Mouse (Mus musculus): ENCODE results near the gene Atp2b2. TPM values are rescaled to one million over a fixed set of nuclear protein-coding genes. Genes with fewer than 3 reads are reported as not detected.

Gene Atp2b2
- polyA plus RNA-seq, 1 experiment from 2014 or later: 27.6 TPM

GRCm38 (mm10) chr6:114063100-114063499 is 20.7 kb upstream of the Atp2b2 start:
- Histone ChIP-seq H3K4me2 (ENCODE audit: low read length) (no peak overlapping the region), H3K9ac (ENCODE audit: low read depth, low read length) (no peak overlapping the region), H3K9me3 (replicated peaks; ENCODE audit: control insufficient read depth, low read length, poor library complexity, severe bottlenecking) (no peaks in the 10 kb centered on the region), H3K4me3 (ENCODE audit: low read depth, low read length) (no peak overlapping the region), H3K36me3 (ENCODE audit: control insufficient read depth, insufficient read depth, low read length) (no peaks in the 10 kb centered on the region), H3K27ac (ENCODE audit: low read length) (no peak overlapping the region), H3K4me1 (ENCODE audit: control insufficient read depth, insufficient read depth, low read length) (no peaks in the 10 kb centered on the region; the same call in 1 of the 2 replicates), H3K27me3 (ENCODE audit: control insufficient read depth, insufficient read depth, low read depth, low read length) (no peaks in the 10 kb centered on the region)
- 95% methylated on average over 2 of the region's 2 CpGs for WGBS
- ATAC-seq: no peak

- no peak overlapping the region for H3K4me2 ChIP-seq (ENCODE audit: low read length)
- ATAC-seq: no peak
- H3K4me1 ChIP-seq (ENCODE audit: control insufficient read depth, insufficient read depth, low read length): no peaks in the 10 kb centered on the region; the same call in 1 of the 2 replicates
- H3K27ac ChIP-seq (ENCODE audit: low read length): no peak overlapping the region
- H3K9ac ChIP-seq (ENCODE audit: low read depth, low read length): no peak overlapping the region
- no peak overlapping the region for H3K4me3 ChIP-seq (ENCODE audit: low read depth, low read length)
- no peaks in the 10 kb centered on the region for H3K27me3 ChIP-seq (ENCODE audit: control insufficient read depth, insufficient read depth, low read depth, low read length)
- H3K9me3 ChIP-seq (replicated peaks; ENCODE audit: control insufficient read depth, low read length, poor library complexity, severe bottlenecking): no peaks in the 10 kb centered on the region
- H3K36me3 ChIP-seq (ENCODE audit: control insufficient read depth, insufficient read depth, low read length): no peaks in the 10 kb centered on the region
Measured at GRCm38 (mm10) chr6:114062688-114063087, 20.3 kb upstream of the Atp2b2 start.

GRCm38 (mm10) chr6:114059206-114059605 is 16.8 kb upstream of the Atp2b2 start:
- no peak overlapping the region for H3K4me2 ChIP-seq (ENCODE audit: low read length)
- ATAC-seq: no peak
- no peak overlapping the region for H3K9ac ChIP-seq (ENCODE audit: low read depth, low read length)
- no peaks in the 10 kb centered on the region for H3K27me3 ChIP-seq (ENCODE audit: control insufficient read depth, insufficient read depth, low read depth, low read length)
- no peak overlapping the region for H3K4me3 ChIP-seq (ENCODE audit: low read depth, low read length)
- no peaks in the 10 kb centered on the region for H3K36me3 ChIP-seq (ENCODE audit: control insufficient read depth, insufficient read depth, low read length)
- WGBS: 88% methylated on average over 7 of the region's 7 CpGs
- no peak overlapping the region for H3K27ac ChIP-seq (ENCODE audit: low read length)
- H3K9me3 ChIP-seq (replicated peaks; ENCODE audit: control insufficient read depth, low read length, poor library complexity, severe bottlenecking): no peaks in the 10 kb centered on the region
- no peaks in the 10 kb centered on the region; the same call in 1 of the 2 replicates for H3K4me1 ChIP-seq (ENCODE audit: control insufficient read depth, insufficient read depth, low read length)

- Histone ChIP-seq H3K27ac (ENCODE audit: low read length) (peak overlapping the region; percentile 39; the same call in 1 of the 2 replicates), H3K4me1 (ENCODE audit: control insufficient read depth, insufficient read depth, low read length) (no peaks in the 10 kb centered on the region; the same call in 1 of the 2 replicates), H3K36me3 (ENCODE audit: control insufficient read depth, insufficient read depth, low read length) (no peaks in the 10 kb centered on the region), H3K9ac (ENCODE audit: low read depth, low read length) (no peak overlapping the region), H3K4me2 (ENCODE audit: low read length) (no peak overlapping the region), H3K9me3 (replicated peaks; ENCODE audit: control insufficient read depth, low read length, poor library complexity, severe bottlenecking) (no peaks in the 10 kb centered on the region), H3K27me3 (ENCODE audit: control insufficient read depth, insufficient read depth, low read depth, low read length) (no peaks in the 10 kb centered on the region), H3K4me3 (ENCODE audit: low read depth, low read length) (no peak overlapping the region)
- WGBS: 63% methylated on average over 15 of the region's 15 CpGs
- no peak for ATAC-seq
Measured at GRCm38 (mm10) chr6:114058030-114058808, 15.8 kb upstream of the Atp2b2 start.

GRCm38 (mm10) chr6:114055311-114055710 is 12.9 kb upstream of the Atp2b2 start:
- WGBS: 88% methylated on average over 7 of the region's 7 CpGs
- H3K27me3 ChIP-seq (ENCODE audit: control insufficient read depth, insufficient read depth, low read depth, low read length): no peaks in the 10 kb centered on the region
- H3K36me3 ChIP-seq (ENCODE audit: control insufficient read depth, insufficient read depth, low read length): no peaks in the 10 kb centered on the region

GRCm38 (mm10) chr6:114044962-114045361 is 2.5 kb upstream of the Atp2b2 start:
- no peaks in the 10 kb centered on the region for H3K36me3 ChIP-seq (ENCODE audit: control insufficient read depth, insufficient read depth, low read length)
- no peak overlapping the region for H3K9ac ChIP-seq (ENCODE audit: low read depth, low read length)
- peaks cover 2% of the 10 kb centered on the region; the same call in 1 of the 2 replicates for H3K27me3 ChIP-seq (ENCODE audit: control insufficient read depth, insufficient read depth, low read depth, low read length)
- H3K27ac ChIP-seq (ENCODE audit: low read length): no peak overlapping the region
- WGBS: 82% methylated on average over 8 of the region's 8 CpGs
- no peak overlapping the region for H3K4me2 ChIP-seq (ENCODE audit: low read length)
- ATAC-seq: no peak
- no peaks in the 10 kb centered on the region for H3K4me1 ChIP-seq (ENCODE audit: control insufficient read depth, insufficient read depth, low read length)
- H3K9me3 ChIP-seq (replicated peaks; ENCODE audit: control insufficient read depth, low read length, poor library complexity, severe bottlenecking): no peaks in the 10 kb centered on the region
- H3K4me3 ChIP-seq (ENCODE audit: low read depth, low read length): no peak overlapping the region

More at GRCm38 (mm10) chr6:114055311-114055710, 12.9 kb upstream of the Atp2b2 start:
- Histone ChIP-seq H3K9ac (ENCODE audit: low read depth, low read length) (no peak overlapping the region), H3K4me2 (ENCODE audit: low read length) (no peak overlapping the region), H3K27ac (ENCODE audit: low read length) (no peak overlapping the region), H3K4me1 (ENCODE audit: control insufficient read depth, insufficient read depth, low read length) (no peaks in the 10 kb centered on the region; the same call in 1 of the 2 replicates), H3K9me3 (replicated peaks; ENCODE audit: control insufficient read depth, low read length, poor library complexity, severe bottlenecking) (no peaks in the 10 kb centered on the region), H3K4me3 (ENCODE audit: low read depth, low read length) (no peak overlapping the region)
- no peak for ATAC-seq

- H3K27me3 ChIP-seq (ENCODE audit: control insufficient read depth, insufficient read depth, low read depth, low read length): peaks cover 2% of the 10 kb centered on the region
- no peak overlapping the region for H3K4me3 ChIP-seq (ENCODE audit: low read depth, low read length)
- no peaks in the 10 kb centered on the region for H3K4me1 ChIP-seq (ENCODE audit: control insufficient read depth, insufficient read depth, low read length)
- H3K4me2 ChIP-seq (ENCODE audit: low read length): no peak overlapping the region
- H3K9ac ChIP-seq (ENCODE audit: low read depth, low read length): no peak overlapping the region
- WGBS: 93% methylated on average over 7 of the region's 7 CpGs
- H3K27ac ChIP-seq (ENCODE audit: low read length): no peak overlapping the region
- no peaks in the 10 kb centered on the region for H3K36me3 ChIP-seq (ENCODE audit: control insufficient read depth, insufficient read depth, low read length)
- no peak for ATAC-seq
- no peaks in the 10 kb centered on the region for H3K9me3 ChIP-seq (replicated peaks; ENCODE audit: control insufficient read depth, low read length, poor library complexity, severe bottlenecking)
Measured at GRCm38 (mm10) chr6:114042836-114043235, 423 bp upstream of the Atp2b2 start.

- H3K36me3 ChIP-seq (ENCODE audit: control insufficient read depth, insufficient read depth, low read length): no peaks in the 10 kb centered on the region
- peak; percentile 50 for ATAC-seq
- WGBS: 8% methylated on average over 3 of the region's 52 CpGs
- H3K9me3 ChIP-seq (replicated peaks; ENCODE audit: control insufficient read depth, low read length, poor library complexity, severe bottlenecking): no peaks in the 10 kb centered on the region
- peak overlapping the region; percentile 24; the same call in 1 of the 2 replicates for H3K27ac ChIP-seq (ENCODE audit: low read length)
- H3K27me3 ChIP-seq (ENCODE audit: control insufficient read depth, insufficient read depth, low read depth, low read length): peaks cover 2% of the 10 kb centered on the region
- peak overlapping the region; percentile 81 for H3K9ac ChIP-seq (ENCODE audit: low read depth, low read length)
- peak overlapping the region; percentile 87 for H3K4me2 ChIP-seq (ENCODE audit: low read length)
- no peaks in the 10 kb centered on the region for H3K4me1 ChIP-seq (ENCODE audit: control insufficient read depth, insufficient read depth, low read length)
- H3K4me3 ChIP-seq (ENCODE audit: low read depth, low read length): peak overlapping the region; percentile 66
Measured at GRCm38 (mm10) chr6:114041911-114042284, 515 bp downstream of the Atp2b2 start.

GRCm38 (mm10) chr6:114041097-114041910 is 1.1 kb downstream of the Atp2b2 start:
- Histone ChIP-seq H3K36me3 (ENCODE audit: control insufficient read depth, insufficient read depth, low read length) (no peaks in the 10 kb centered on the region), H3K27ac (ENCODE audit: low read length) (peak overlapping the region; percentile 24; the same call in 1 of the 2 replicates), H3K9ac (ENCODE audit: low read depth, low read length) (peak overlapping the region; percentile 81), H3K9me3 (replicated peaks; ENCODE audit: control insufficient read depth, low read length, poor library complexity, severe bottlenecking) (no peaks in the 10 kb centered on the region), H3K4me2 (ENCODE audit: low read length) (peak overlapping the region; percentile 87), H3K4me1 (ENCODE audit: control insufficient read depth, insufficient read depth, low read length) (no peaks in the 10 kb centered on the region), H3K4me3 (ENCODE audit: low read depth, low read length) (peak overlapping the region; percentile 66), H3K27me3 (ENCODE audit: control insufficient read depth, insufficient read depth, low read depth, low read length) (peaks cover 2% of the 10 kb centered on the region)
- ATAC-seq: peak; percentile 57
- WGBS: 3% methylated on average over 24 of the region's 39 CpGs

All from midbrain, embryonic 16.5 days (tissue).